Mouse (Mus musculus) G1E (cell line): ENCODE results near the gene Mybph.

Source experiments
- CTCF ChIP-seq: IDR thresholded peaks from 2 replicates; pipeline ENCODE4 v1.5.1; 2012; ENCODE audit warnings: low read depth, low read length, inconsistent platforms, mixed read lengths
- GATA1 ChIP-seq: IDR thresholded peaks from 2 replicates; pipeline ENCODE4 v1.6.1; 2012; ENCODE audit warnings: borderline replicate concordance, low read length, inconsistent platforms, mixed read lengths
- TAL1 ChIP-seq: conservative IDR thresholded peaks from 2 replicates; pipeline ENCODE4 v1.6.1; 2012; ENCODE audit warnings: low read depth, low read length, inconsistent platforms, mixed read lengths

GRCm38 (mm10) chr1:134193126-134193525, at the start of gene Mybph:
- no peak for TF ChIP-seq CTCF
- no peak for TF ChIP-seq TAL1
- TF ChIP-seq GATA1 = no peak
